Mouse (Mus musculus): ENCODE results near the gene Zfp536.
"Not testable (repeated sequence)": the region's sequence is repeated elsewhere in the genome, so short reads cannot be mapped to it uniquely, and the experiment has no call there.

Gene Zfp536

DNA sequence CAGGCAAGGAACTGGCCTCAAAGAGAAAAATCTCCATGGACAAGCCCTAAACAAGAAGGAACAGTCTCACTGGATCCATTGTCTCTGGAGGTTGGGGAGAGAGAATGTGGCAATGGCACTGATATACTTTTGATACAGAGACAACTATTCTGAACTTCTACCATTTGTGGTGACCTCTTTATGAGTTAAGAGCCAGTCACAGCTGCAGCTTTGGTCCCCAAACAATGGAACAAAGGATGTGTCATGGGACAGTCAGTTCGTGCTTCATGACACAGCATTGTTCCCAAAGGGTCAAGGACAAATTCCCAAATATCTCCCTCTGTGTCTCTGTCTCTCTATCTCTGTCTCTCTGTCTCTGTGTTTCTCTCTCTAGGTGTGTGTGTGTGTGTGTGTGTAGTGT is 20.4 kb downstream of the Zfp536 start:
- no peak for DNase-seq

DNA sequence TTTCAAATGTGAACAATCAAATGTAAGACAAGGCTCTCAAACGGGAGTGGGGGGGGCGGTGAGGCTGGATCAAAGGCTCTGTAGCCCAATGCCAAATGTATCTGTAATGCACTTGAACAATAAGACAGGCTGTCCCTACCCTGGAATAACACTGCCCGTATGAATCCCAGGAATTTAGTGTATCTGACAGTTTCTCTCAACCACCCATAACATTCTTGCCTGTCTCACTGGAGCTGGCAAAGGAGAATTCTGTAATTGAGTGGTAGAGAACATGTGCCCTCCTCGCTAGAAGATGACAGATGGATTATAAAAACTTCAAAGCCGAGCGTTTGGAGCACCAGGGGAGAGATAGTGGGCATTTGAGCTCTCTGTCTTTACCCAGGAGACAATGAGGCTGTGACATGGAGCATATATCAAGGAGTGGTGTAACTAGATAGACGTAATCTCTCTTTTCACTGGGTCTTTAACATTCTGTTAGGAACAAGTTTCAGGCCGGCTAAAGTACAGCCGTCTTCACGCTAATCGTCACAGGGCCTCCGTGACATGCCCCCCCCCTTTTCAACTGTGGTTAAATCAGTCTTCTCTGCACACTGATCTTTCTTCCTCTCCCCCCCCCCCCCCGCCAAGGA is 27.2 kb downstream of the Zfp536 start:
- no peak for DNase-seq

DNA sequence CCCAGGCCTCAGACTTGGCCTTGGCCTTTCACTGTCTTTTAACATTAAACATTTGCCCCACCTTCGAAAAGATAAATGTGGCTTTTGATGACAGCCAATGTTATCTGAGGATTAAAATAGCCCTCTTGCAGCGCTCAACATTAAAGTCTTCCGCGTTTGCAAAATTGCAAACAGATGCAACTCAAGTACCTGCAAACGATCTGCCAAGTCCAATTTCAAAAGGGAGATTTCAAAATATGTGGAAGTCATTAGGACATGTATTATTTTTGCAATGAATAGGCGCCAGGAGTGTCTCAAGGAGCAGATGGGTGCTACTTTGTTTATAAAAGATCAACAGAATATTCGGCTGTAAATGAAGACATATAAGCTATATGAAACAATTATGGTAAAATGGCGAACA is 30.1 kb downstream of the Zfp536 start:
- DNase-seq, result no peak

DNA sequence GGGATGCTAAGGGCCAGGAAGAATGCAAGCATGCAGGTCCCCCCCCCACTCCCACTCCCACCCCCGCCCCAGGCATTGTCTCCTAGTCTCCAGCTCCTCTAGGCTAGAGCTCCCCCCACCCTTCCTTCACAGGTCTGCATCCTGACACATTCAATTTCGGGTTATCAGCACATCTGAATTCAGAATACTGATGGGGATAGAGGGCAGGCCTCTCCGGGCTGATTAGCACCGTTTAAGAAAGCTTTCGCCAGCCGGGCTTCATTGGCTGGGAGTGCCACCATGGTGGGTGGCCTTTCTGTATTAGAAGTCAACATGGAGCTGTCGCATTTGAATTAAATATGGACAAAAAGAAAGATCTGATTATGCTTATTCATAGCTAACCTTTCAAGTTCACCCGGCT is 36.2 kb downstream of the Zfp536 start:
- no peak for DNase-seq

DNA sequence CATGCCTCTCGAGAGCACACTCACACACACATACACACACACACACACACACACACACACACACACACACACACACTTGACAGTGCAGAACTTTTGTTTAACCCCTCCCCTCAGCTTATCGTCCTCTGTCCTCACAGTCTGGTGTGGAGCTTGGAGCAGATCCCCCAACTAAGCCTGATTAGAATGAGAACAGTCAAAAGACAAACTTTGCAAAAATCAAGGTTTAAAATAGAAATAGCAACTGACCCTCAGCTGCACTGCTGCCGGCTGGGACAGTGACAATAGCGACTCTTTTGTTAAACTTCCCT is 37.1 kb downstream of the Zfp536 start:
- DNase-seq, result no peak

DNA sequence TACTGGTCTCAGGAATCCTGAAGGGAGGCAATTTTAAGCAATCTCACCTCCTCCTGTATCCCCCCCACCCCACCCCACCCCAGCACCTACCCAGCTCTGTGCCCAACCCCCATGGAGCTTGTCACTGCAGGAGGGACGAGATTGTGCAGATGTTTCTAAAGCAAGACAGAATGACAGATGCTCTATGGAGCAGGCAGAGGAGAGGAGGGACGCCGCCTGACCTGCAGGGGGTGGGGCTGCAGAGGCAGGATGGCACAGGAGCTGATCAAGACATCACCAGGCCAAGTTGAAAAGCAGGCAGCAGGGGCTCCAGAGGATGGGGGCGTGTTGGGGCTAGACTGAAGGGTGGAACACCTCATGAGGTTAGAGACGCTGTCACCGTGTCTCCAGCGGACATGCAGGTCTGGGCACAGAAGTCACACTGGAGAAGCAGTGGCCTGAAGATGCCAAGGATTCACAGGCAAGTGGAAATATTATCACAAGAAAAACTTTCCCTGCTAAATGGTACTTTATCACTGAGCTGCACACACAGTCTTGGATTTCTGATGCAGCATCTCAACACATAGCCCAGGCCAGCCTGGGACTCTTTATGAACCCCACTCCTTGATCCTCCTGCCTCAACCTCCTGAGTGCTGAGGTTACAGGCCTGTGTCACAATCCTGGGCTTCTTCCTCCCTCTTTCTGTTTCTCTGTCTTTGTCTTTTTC is 37.6 kb downstream of the Zfp536 start:
- no peak for DNase-seq

DNA sequence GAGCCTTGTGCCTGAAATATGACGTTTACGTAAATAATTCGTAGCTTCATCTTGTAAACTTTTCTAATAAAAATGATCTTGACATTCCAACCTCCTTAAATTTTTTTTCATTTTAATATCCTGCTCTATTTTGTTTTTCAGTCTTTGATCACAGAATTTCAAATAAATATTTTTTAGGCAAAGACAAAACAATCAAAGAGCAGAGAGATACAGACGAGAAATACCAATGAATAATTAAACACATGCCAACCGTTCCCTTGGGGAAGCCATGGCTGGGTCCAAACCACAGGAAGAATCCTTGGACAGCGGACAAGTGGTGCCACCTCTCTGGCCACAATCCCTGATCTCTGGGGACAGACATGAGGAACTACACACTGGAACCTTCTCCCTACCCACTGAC is 38.3 kb downstream of the Zfp536 start:
- DNase-seq, result no peak

DNA sequence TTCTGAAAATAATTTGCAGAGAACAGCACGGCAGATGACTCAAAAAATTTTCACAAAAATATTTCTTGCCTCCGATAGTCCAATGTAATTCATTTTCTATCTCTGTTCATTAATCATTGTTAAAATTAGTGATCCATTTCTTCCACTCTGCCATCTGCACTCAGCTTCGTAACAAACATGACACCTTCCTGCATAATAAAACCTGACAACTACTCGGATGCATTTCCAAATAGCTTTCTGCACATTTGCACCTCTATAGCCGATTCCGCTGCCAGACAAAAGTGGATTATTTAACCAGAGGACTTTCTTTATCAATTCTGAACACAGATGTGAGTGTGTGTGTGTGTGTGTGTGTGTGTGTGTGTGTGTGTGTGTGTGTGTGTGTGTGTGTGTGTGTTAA is 38.9 kb downstream of the Zfp536 start:
- DNase-seq, result no peak

DNA sequence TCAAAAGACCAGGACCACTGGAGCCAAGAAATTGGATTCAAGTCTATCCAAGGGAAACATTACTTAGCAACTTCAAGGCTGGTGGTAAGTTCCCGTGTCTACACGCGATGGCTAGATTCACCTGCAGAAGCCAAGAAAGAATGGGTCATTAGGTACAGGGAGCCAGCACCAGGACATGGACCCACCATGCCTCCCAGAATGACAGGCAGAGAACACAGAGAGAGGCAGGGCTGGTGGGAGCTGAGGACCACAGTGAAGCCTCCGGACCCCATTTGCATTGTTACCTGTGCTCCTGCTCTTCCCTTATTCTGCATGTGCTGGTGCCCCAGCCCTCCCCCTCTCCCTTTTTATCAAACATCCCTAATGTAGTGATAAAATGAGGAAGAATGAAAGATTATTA is 39.4 kb downstream of the Zfp536 start:
- DNase-seq, result no peak

DNA sequence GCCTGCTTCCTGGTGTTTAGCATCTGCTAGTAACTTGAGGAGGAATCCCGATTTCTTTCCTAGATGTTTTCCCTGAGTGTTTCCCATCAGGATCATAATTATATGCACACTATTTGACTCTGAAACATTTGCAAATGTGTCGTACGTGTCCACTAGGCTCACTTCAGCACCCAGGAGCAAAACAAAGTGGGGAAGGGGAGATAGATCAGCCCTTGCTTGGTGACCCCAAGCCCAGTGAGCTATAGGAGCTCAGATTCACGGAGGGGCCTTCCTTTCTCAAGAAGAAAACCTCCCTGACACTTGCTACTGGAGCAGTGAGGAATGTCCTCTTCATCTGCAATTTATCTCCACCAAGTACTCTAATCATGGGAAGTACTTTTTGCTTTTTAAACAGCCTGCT is 40.7 kb downstream of the Zfp536 start:
- DNase-seq, result no peak

DNA sequence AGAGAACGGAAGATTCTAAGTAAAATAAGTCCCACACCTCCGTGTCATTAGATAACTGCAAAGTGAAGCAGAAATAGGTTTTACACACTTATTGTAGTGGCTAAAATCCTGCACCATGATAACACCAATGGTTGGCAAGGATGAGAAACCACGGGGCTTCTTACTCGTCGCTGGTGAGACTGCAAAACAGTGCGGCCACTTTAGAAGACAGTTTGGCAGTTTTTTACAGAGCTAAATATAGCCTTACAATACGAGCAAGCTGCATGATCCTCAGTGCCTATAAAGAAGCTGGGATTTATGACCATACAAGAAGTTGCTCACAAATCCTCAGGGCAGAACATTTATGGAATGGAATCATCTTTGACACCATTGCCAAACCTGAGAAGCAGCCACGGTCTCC is 45.7 kb downstream of the Zfp536 start:
- no peak for DNase-seq

DNA sequence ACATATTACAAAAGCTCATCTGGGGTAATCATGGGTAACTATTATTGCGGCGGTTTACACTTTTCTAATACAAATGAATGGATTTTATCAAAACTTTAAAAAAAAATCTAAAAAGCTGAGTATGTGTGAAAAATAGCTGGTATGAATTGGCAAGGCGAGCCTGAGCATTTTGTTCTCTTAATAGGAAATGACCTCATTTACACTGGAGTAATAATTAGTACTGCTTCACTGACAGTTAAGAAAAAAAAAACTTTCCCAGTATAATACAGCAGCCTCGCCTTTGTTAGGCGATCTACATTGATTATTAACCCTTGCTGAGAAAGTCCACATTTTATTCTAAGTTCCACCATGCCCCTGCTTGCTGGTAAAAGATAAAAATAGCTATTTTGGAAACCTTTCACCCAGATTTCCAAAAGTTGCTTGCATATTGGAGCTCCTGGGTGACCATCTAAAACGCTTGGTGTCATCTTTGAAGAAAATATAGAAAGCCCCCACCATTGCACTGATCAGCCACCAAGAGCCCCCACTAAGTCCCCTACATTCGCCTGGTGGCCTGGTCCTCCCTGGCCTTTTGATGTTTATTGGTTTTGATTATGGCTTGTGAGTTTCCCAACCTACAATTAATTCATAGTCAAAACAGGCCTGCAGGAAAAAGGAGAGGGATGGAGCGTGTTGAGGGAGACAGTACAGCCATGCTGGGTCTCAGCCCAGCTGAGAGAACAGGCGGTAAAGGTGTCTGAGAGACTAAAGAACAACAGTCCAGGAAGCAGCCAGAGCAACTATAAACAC is 49.2 kb downstream of the Zfp536 start:
- no peak for DNase-seq

DNA sequence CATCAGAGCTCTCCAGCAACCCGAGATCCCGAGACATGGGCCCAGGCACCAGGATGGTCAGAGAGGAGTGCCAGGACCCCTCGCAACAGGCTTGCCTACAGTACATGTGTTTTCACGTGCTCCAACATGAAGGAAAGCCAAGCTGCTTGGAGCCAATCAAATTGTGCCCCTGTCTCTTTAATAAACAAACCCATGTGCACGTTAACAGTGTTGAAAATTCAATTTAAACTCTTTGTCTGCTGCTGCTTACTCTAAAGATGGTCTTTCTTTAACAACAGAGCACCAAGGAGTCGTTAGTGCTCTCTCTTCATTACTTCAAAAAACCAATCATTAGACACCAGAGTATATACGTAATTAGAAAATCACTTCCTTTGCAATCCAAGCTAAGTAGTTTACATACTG is 50.2 kb downstream of the Zfp536 start:
- no peak for DNase-seq

DNA sequence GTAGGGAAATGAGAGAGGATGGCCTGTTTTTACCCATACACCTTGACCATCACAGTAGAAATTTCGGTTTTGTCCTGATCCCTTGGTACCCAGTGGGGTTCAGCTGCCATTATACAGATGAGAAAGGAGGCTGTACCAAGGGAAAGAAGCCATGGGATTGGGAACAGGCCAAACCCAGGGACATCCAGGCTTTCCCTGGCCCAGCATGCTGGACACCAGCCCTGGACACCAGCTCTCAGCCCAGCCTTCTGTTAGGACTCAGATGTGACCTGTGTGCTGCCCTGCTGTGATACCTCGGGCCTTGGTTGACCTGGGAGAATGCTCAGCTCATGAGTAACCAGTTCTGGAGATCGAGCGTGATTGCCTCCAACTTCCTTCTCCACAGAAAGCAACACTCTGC is 51.8 kb downstream of the Zfp536 start:
- DNase-seq, result no peak

DNA sequence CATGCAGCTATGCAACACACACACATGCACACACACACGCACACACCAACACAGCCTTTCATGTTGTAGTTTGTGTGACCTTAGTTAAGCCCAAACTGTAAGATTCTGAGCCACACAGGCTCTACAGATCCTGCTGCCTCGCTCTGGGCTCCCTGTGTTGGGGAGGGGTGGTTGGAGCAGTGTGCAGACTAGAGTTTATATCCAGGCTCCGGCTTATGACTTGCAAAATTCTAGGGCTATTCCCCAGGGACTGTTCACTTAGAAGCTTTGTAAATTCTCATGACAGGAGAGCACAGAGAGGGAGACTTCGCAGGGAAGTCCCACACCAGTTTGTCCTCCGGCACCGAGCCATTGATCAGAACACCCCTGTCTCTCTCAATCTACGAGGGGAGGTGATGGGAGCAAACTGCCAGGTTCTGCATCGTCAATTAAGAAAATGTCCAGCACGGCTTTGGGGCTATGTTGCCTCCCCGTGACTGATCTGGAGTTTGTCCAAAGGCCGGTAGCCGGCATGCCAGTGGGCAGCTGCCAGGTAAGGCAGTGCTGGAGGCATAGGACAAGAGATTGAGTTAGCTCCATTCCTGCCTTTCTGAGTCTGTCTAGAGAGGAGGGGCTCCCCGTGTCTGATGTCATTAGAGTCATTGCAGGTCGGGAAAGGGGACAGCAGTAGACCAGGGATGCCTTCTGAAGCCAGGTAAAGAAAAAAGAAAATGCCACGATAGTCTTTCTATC is 54.6 kb downstream of the Zfp536 start:
- no peak for DNase-seq

DNA sequence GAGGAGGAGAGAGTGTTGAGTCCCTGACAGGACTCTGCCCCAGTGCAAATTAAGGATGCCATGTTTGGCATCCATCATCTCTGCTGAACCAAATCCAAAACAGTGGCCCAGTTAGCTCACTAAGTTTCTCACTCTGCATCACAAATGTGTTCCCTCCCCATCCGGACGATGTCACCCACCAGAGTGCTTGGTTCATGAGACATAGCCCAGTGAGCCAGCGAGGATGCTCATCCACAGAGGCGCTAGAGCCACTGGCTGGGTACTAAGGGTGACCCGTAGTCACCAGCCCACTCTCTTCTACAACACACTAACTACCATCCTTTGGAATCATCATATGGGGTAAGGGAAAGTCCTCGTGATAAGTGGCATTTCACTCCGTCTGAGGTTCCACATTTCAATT is 56.4 kb downstream of the Zfp536 start:
- no peak for DNase-seq

DNA sequence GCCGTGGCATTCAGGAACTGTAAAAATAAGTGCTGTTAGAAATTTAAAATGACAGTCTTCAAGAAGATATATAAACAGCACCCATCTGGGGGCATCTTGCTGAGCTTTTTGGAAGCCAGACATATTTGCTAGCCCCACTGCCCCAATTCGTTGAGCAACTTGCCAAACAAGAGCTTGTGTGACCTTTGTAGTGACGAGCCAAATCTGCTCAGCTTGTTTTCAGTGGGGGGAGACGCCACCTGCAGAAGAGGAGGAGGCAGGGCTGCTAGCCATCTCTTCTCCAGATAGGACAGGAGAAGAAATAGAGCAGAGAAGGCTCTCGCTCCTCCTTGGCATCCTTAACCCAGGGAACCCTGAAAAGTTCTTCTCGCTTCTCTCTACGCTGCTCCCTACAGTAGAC is 56.8 kb downstream of the Zfp536 start:
- DNase-seq, result no peak

DNA sequence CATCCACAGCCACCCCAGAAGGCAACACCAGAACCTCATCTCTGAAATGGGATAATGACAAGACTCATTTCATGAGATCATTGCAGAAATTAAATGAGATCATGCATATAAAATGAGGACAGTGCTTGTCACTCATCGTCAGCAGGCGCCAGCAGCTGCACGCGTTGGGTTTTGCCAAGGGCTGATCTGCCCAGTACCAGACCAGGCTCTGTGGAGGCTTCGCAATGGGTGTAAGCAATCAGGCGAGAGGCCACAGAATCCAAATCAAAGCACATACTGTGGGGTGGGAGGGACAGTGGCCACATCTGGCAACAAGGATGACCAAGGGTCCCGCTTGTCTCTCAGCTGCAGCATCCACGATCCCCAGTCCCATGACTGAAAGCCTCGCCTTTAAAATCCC is 69.0 kb downstream of the Zfp536 start:
- DNase-seq, result no peak

DNA sequence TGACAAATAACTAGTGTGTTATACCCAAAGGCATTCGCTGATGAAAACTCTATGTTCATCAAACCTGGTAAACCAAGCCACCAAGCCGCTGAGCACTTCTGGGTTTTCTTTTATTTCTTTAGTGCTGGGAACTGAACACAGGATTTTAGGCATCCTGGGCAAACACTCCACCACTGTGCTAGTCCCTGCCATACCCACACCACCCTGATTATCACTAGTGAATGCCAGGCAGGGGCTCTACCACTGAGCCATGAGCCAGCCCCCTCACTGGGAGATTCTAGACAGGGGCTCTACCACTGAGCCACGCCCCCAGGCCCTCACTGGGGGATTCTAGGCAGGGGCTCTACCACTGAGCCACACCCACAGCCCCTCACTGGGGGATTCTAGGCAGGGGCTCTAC is 76.1 kb downstream of the Zfp536 start:
- DNase-seq, result not testable (repeated sequence)

DNA sequence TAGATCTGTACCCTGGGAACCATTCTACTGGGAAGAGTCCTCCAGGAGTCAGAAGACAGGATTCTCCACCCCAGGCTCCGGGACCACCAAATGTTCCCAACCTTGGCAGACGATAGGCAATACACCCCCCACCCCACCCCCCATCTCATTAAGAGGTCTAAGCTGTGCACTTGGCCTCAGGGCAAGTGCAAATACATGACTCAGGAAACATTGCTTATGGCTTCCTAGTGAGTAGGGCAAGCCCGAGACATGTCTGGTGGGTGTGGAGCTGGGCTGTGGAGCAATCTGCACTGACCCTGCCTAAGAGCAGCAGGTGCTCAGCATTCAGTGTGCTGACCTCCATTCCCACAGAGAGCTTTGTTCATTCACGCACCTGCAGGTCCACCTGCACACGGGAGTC is 78.4 kb downstream of the Zfp536 start:
- DNase-seq, result no peak

DNA sequence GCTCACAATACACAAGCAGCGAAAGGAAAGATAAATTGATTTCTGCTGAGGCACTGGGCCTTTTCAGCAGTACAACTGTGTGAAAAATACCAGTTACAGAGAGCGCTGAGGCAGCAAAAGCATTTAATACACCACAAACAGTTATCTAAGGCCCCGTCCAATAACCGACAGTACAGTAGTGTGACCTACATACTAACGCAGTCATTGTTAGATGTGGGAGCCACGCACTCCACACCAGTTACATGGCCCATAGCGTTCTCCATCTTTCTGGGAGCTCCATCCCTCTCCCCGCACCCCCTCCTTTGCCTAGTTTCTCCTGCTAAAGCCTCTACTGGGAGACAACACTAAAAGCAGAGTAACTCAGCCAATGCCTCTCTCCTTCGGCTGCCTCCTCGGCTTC is 82.8 kb downstream of the Zfp536 start:
- DNase-seq, result no peak

DNA sequence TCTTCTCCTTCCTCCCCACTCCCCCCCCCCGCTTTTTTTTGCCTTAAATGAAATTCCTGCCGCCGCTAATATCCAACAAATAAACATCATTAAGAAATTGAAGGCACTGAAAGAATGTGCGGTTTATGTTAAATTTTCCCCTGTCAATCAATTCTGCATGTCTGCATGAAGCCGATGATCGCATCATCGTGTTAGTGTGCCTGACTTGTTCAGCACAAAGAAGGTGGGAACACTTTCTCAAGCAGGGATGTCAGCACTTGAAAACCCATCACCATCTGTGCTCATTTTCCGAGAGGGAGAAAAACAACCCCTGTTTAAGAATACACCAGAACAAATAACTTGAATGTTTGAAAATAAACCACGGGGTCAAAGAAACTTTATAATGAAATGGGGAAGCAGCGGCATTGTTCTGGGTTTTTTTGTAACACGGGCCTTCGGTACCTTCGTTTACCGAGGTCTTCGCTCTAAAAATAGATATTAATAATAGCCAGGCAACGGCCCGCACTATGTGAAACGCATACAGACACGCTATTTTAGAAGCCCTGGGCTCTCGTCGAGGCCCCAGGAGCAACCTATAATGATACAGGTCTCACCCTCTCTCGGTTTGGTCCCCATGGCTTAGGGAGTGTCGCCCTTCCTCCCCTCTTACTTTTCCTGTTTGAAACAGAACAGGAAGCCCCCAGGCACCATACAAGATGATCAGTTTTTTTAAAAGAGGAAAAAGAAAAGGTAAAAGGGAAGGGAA is 83.7 kb downstream of the Zfp536 start:
- no peak for DNase-seq

DNA sequence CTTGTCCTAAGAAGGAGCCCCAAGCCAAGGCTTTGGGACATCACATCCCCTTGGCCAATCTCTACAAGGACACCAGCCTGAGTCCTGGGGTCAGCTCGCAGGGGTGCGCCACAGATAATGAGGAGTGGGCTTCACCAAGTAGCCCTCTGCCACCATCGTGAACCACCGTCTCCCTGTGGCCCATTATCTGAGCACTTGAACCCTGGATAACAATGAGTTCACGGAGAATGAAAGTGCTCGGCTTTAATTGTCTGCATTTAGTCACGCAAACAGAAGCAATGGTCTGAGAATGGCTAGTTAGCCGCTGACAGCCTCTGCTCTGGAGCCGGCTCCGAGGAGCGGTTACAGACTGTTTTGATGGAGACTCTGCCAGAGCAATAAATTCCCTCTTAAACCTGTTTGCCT is 84.3 kb downstream of the Zfp536 start:
- no peak for DNase-seq

Measured in right cerebral cortex, postnatal 25 days (tissue).